Mouse (Mus musculus): Measurements from ENCODE around the gene March10.

Gene March10

DNA sequence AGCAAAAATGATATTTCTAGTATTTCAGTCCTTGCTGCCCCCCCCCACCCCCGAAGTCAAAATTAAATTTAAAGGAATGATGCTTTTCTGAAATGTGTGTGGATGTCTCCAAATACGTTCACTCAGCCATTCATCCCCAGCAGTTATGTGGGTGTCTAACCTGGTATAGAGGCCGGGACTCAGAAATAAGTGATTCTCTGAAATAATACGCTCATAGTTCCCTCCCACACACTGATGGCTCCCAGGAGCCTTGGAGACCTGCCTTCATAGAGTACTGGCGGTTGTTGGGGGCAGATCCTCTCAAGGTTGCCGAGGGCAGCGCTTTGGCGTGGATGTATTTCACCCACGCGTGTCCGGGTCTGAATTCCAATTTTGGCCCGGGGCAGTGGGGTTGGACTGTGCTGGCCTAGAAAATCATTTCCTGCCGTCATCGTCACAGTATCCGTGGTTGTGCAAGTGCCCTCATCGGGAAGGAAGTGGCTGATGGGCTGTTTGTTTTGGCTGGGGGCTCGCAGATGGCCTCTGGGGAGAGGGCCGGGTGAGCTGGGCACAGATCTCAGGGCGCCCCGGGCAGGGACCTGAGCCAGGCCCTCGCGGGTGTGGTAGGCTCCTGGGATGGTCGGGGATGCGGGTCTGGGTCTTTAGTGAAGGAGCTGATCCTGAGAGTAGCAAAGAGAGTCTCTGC lies 145.1 kb downstream of the March10 start:
- DNase-seq, result no peak
